Mouse (Mus musculus) embryonic facial prominence, embryonic 11.5 days (tissue): ENCODE results near the gene 1810010D01Rik. TPM values are rescaled to one million over a fixed set of nuclear protein-coding genes. Genes with fewer than 3 reads are reported as not detected.

Experiments
- ATAC-seq: fragments of 200-750 bp; cut with Nextera tagmentation; replicated peaks from 2 replicates; pipeline ENCODE4 v1.8.0; 2017; ENCODE audit warnings: low read depth; ENCODE audit not compliant: insufficient number of reproducible peaks, low FRiP score, low TSS enrichment
- DNase-seq: peaks from one replicate; pipeline ENCODE4 v3.0.0-alpha.2; 2015; ENCODE audit warnings: low spot score
- H3K27ac ChIP-seq: fragments of 300-500 bp; sonication (generic); replicated peaks from 2 replicates; pipeline ENCODE4 v1.5.1; 2014; ENCODE audit warnings: mild to moderate bottlenecking, low read depth, low read length, control low read depth
- H3K27me3 ChIP-seq: fragments of 300-500 bp; sonication (generic); 2 replicates; pipeline ENCODE4 v1.6.1; 2014; ENCODE audit warnings: mild to moderate bottlenecking, low read length, moderate library complexity, mixed read lengths; ENCODE audit not compliant: control insufficient read depth, insufficient read depth
- H3K36me3 ChIP-seq: fragments of 300-500 bp; sonication (generic); replicated peaks from 2 replicates; pipeline ENCODE4 v1.6.1; 2014; ENCODE audit warnings: low read depth, mild to moderate bottlenecking, low read length, moderate library complexity, mixed read lengths; ENCODE audit not compliant: control insufficient read depth, insufficient read depth
- H3K4me1 ChIP-seq: fragments of 300-500 bp; sonication (generic); 2 replicates; pipeline ENCODE4 v1.6.1; 2014; ENCODE audit warnings: low read length, mixed read lengths; ENCODE audit not compliant: control insufficient read depth, insufficient read depth
- H3K4me2 ChIP-seq: fragments of 300-500 bp; sonication (generic); 2 replicates; pipeline ENCODE4 v1.6.1; 2014; ENCODE audit warnings: low read depth, mild to moderate bottlenecking, control low read depth, low read length, moderate library complexity
- H3K4me3 ChIP-seq: fragments of 300-500 bp; sonication (generic); 2 replicates; pipeline ENCODE4 v1.5.1; 2014; ENCODE audit warnings: low read depth, low read length, control low read depth
- H3K9ac ChIP-seq: fragments of 300-500 bp; sonication (generic); replicated peaks from 2 replicates; pipeline ENCODE4 v1.6.1; 2014; ENCODE audit warnings: mild to moderate bottlenecking, control low read depth, low read length
- H3K9me3 ChIP-seq: fragments of 300-500 bp; sonication (generic); replicated peaks from 2 replicates; pipeline ENCODE4 v1.6.1; 2016; ENCODE audit warnings: mild to moderate bottlenecking, low read length, inconsistent platforms, mixed read lengths; ENCODE audit not compliant: control insufficient read depth
- WGBS: fragments of 180-500 bp; shearing (Covaris S2); extraction: QIAGEN DNeasy Blood & Tissue Kit; methylation state at CpG from one replicate; pipeline ENCODE4 v1.1.7; 2014; 5-methylcytosine and 5-hydroxymethylcytosine counted together
- polyA plus RNA-seq: library from polyadenylated mRNA; unstranded; fragments of >200 nt; fragmentation: Nextera tagmentation; extraction: Ambion mirVana; gene quantifications from 2 replicates; pipeline ENCODE4 v1.2.1, GENCODE M21; 2014

Gene 1810010D01Rik
- polyA plus RNA-seq, 1 experiment from 2014 or later = 0.84 TPM

DNA sequence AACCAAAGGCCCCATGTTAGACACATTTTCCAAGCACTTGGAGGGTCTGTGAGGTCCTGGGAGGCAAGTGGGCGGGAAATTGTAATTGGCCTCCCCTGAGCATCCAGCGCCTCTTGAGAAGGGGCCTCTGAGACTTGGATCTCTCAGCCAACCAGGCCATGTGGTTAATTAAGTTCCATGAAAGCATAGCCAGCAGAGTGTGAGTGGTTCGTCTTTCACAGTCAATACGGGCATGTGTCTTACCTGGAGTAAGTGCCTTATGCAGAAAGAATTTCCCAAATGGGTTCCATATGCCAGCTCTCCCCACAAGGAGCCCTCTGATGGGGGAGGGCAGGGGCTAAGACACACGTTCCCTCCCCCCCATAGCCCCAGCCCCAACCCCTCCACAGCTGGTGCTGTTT is 28.2 kb downstream of the 1810010D01Rik start:
- Histone ChIP-seq H3K27me3 (no peaks in the 10 kb centered on the region), H3K27ac (peak overlapping the region; percentile 78), H3K9ac (no peak overlapping the region), H3K4me2 (no peak overlapping the region), H3K4me1 (peaks cover 4% of the 10 kb centered on the region), H3K4me3 (no peak overlapping the region), H3K9me3 (no peaks in the 10 kb centered on the region), H3K36me3 (no peaks in the 10 kb centered on the region)
- DNase-seq = peak; percentile 93
- peak; percentile 70 for ATAC-seq
- 9% methylated on average over 5 of the region's 5 CpGs for WGBS

DNA sequence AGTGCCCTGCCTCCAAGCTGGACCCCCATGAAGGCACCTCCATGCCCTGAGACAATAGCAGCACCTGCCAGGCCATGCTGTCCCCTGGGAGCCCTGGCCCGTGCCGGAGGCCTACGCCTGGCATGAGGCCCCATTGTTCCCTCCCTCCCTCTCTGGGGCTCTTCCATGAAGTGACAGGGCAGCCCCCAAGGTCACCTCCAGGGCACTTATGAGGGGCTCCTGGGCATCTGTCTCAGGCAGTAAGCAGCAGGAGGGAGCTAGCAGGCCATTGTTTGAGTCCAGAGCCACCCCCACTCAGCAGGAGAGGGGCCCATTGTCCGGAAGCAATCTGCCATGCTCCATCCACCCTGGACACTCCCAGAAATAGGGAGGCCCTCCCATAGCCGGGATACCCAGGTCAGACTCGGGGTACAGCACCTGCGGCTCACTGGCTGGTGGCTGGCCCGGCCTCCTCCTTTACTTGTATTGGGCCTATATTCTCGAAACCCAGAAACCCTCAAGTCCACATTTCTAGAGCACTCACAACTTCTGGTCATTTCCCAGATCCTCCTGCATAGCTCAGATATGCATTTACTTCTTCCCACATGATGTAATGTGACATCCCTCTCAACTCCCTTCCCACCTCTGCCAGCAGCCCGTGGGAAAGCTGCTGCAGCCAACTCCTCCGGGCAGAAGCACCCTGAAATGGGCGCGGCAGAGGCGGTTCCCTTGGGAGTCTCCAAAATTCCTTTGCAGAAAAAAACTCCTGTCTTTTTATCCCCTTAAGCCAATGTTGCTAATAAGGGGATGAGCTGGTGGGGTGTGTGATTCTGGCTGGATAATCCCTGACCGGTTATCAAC is 30.9 kb downstream of the 1810010D01Rik start:
- 0 out of 2 replicates have a peak overlapping the region, but pooled peaks have one; percentile 9 for H3K9ac ChIP-seq
- H3K27ac ChIP-seq = no peak overlapping the region
- no peak overlapping the region for H3K4me2 ChIP-seq
- no peak for DNase-seq
- H3K4me1 ChIP-seq = peaks cover 4% of the 10 kb centered on the region
- no peaks in the 10 kb centered on the region for H3K36me3 ChIP-seq
- WGBS = 48% methylated on average over 15 of the region's 15 CpGs
- no peaks in the 10 kb centered on the region for H3K9me3 ChIP-seq
- H3K27me3 ChIP-seq = no peaks in the 10 kb centered on the region
- no peak overlapping the region for H3K4me3 ChIP-seq
- ATAC-seq = no peak

DNA sequence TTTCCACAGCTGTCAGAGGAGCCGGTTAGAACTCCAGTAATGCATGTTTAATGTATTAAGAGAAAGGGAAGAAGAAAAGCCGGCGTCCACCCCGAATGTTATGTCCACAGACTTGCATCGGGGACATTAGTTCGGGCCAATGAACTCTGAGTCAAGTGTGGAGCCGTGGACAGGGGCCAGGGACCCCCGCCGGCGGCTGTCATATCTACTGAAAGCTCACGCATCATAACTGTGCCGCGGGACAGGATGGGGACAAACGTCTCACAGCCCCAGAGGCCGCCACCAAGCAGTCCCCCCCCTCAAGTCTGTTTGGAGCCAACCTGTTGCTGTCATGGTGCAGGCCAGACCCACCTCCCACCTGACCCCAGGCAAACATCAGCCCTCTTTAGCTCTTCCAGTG is 34.4 kb downstream of the 1810010D01Rik start:
- Histone ChIP-seq H3K4me2 (no peak overlapping the region), H3K4me3 (no peak overlapping the region), H3K36me3 (no peaks in the 10 kb centered on the region), H3K9me3 (no peaks in the 10 kb centered on the region), H3K4me1 (no peaks in the 10 kb centered on the region; the same call in 1 of the 2 replicates), H3K27ac (no peak overlapping the region), H3K9ac (no peak overlapping the region; the same call in 1 of the 2 replicates), H3K27me3 (no peaks in the 10 kb centered on the region)
- 59% methylated on average over 15 of the region's 15 CpGs for WGBS
- no peak for DNase-seq
- ATAC-seq = no peak

DNA sequence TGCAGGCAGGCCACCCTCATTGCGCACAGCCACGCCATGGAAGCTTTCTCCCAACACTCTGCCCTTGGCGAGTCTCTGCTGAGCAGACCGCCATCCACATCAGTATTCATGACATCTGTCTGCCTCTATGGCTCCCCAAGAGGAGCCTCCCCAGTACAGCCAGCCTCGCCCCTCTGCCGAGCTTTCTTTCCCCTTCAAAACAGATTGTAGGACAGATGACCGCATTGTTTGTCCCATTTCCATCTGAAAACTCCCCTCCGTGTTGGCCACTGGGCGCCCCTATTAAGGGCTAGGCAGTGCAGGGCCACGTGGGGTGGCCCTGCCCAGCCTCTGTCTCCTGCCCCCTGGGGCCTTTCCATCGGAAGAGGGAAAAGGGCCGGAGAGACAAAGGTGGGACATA is 34.8 kb downstream of the 1810010D01Rik start:
- H3K4me2 ChIP-seq = no peak overlapping the region
- H3K4me3 ChIP-seq = no peak overlapping the region
- 13% methylated on average over 12 of the region's 12 CpGs for WGBS
- H3K36me3 ChIP-seq = no peaks in the 10 kb centered on the region
- DNase-seq = peak; percentile 30
- H3K27me3 ChIP-seq = no peaks in the 10 kb centered on the region
- peak; percentile 68; the same call in 1 of the 2 replicates for ATAC-seq
- H3K9ac ChIP-seq = peak overlapping the region; percentile 28
- no peaks in the 10 kb centered on the region; the same call in 1 of the 2 replicates for H3K4me1 ChIP-seq
- H3K27ac ChIP-seq = no peak overlapping the region
- H3K9me3 ChIP-seq = no peaks in the 10 kb centered on the region

DNA sequence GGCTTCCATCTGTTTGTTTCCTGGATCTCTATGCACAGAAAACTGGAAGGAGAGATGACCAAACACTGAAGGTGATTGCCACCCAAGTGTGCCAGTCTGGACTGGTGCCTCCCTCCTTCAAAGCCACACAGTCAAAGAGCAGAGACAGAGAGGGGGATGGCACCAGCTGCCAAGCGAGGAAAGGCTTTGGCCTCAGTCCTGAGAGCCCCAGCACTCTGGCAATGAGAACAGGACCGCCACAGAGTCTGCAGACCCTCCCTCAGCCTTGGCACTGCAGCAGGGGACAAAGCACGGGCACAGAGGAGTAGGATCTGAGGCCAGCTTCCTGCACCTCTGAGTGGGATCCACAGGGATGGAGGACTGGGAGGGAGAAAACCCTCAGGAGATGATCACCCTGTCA is 38.2 kb downstream of the 1810010D01Rik start:
- Histone ChIP-seq H3K27ac (no peak overlapping the region), H3K4me1 (no peaks in the 10 kb centered on the region; the same call in 1 of the 2 replicates)

DNA sequence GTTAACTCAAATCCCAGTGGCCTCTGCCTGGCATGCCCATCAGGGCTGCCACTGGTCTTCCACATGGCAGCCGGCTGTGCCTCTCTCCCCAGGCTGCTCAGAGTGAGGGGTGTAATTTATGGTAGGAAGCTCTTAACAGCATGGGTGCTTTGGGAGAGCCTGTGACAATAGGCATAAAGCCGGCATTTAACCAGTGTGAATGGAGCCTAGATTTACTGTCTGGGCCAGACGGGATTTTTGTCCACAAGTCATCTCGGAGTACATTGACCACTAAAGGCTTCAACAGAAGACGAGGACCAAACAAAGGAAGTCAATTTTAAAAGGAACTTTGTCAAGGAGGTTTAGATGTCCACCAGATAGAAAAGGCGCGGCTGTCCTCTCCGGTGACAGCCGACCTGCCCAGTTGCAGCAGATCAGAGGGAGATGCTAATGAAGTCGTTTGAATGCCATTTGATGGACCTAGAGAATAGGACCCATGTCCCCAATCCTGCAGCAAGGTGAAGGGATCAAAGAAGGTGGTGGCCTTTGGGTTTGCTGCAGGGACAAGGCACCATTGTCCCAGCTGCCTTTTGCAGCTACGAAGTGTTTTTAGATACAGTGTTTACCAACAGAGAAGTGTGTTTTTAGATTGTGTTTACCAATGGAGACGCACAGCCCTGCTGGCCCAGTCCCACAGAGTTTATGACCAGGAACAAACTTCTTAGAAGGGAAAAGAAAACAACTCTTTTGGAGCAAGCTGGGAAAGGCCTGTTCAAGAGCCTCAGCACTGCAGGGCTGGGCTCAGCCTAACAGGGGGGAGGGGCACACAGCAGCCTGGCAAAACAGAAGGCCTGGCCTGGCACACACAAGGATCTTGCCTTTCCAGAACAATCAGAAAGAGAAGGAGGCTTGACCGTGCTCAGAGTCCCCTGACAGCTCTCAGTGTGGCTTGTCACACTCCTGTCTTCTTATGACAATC is 48.4 kb downstream of the 1810010D01Rik start:
- peak overlapping the region; percentile 32 for H3K9ac ChIP-seq
- H3K9me3 ChIP-seq = no peaks in the 10 kb centered on the region
- no peak overlapping the region for H3K4me2 ChIP-seq
- H3K27me3 ChIP-seq = no peaks in the 10 kb centered on the region
- H3K4me1 ChIP-seq = no peaks in the 10 kb centered on the region
- H3K27ac ChIP-seq = no peak overlapping the region
- H3K36me3 ChIP-seq = no peaks in the 10 kb centered on the region
- ATAC-seq (0 out of 2 replicates have a peak, but pooled peaks have one; percentile 31), DNase-seq (peak; percentile 65)
- WGBS = 32% methylated on average over 13 of the region's 13 CpGs
- no peak overlapping the region for H3K4me3 ChIP-seq

More for the DNA sequence above, 38.2 kb downstream of the 1810010D01Rik start:
- no peaks in the 10 kb centered on the region for H3K9me3 ChIP-seq
- no peak for DNase-seq
- no peaks in the 10 kb centered on the region for H3K27me3 ChIP-seq
- WGBS = 86% methylated on average over 3 of the region's 3 CpGs
- no peak overlapping the region for H3K4me2 ChIP-seq
- no peak for ATAC-seq
- H3K4me3 ChIP-seq = no peak overlapping the region
- no peaks in the 10 kb centered on the region for H3K36me3 ChIP-seq
- no peak overlapping the region for H3K9ac ChIP-seq
